Mouse (Mus musculus) hindbrain, embryonic 16.5 days (tissue): Measurements from ENCODE around the gene Cct6b. TPM values are rescaled to one million over a fixed set of nuclear protein-coding genes. Genes with fewer than 3 reads are reported as not detected.

Experiments used
- ATAC-seq: fragments of 200-750 bp; cut with Nextera tagmentation; 2 replicates; pipeline ENCODE4 v1.8.0; 2017; ENCODE audit warnings: moderate TSS enrichment, moderate library complexity
- H3K27ac ChIP-seq: fragments of 300-500 bp; sonication (generic); 2 replicates; pipeline ENCODE4 v1.5.1; 2014; ENCODE audit warnings: low read depth, mild to moderate bottlenecking, control low read depth, low read length, moderate library complexity
- H3K27me3 ChIP-seq: fragments of 300-500 bp; sonication (generic); replicated peaks from 2 replicates; pipeline ENCODE4 v1.6.1; 2014; ENCODE audit warnings: low read length; ENCODE audit not compliant: control insufficient read depth, insufficient read depth
- H3K36me3 ChIP-seq: fragments of 300-500 bp; sonication (generic); 2 replicates; pipeline ENCODE4 v1.6.1; 2014; ENCODE audit warnings: mild to moderate bottlenecking, low read length, moderate library complexity, mixed read lengths; ENCODE audit not compliant: control insufficient read depth, insufficient read depth
- H3K4me1 ChIP-seq: fragments of 300-500 bp; sonication (generic); 2 replicates; pipeline ENCODE4 v1.6.1; 2014; ENCODE audit warnings: low read depth, low read length; ENCODE audit not compliant: control insufficient read depth, insufficient read depth
- H3K4me2 ChIP-seq: fragments of 300-500 bp; sonication (generic); 2 replicates; pipeline ENCODE4 v1.6.1; 2014; ENCODE audit warnings: mild to moderate bottlenecking, low read length, control low read depth, moderate library complexity
- H3K4me3 ChIP-seq: fragments of 300-500 bp; sonication (generic); 2 replicates; pipeline ENCODE4 v1.5.1; 2014; ENCODE audit warnings: mild to moderate bottlenecking, low read length, control low read depth, moderate library complexity
- H3K9ac ChIP-seq: fragments of 300-500 bp; sonication (generic); 2 replicates; pipeline ENCODE4 v1.6.1; 2014; ENCODE audit warnings: low read depth, mild to moderate bottlenecking, control low read depth, low read length, moderate library complexity
- H3K9me3 ChIP-seq: fragments of 300-500 bp; sonication (generic); 2 replicates; pipeline ENCODE4 v1.6.1; 2014; ENCODE audit warnings: mild to moderate bottlenecking, low read length, moderate library complexity; ENCODE audit not compliant: control insufficient read depth
- WGBS: fragments of 180-500 bp; shearing (Covaris S2); extraction: QIAGEN DNeasy Blood & Tissue Kit; methylation state at CpG from one replicate; pipeline ENCODE4 v1.1.7; 2014; 5-methylcytosine and 5-hydroxymethylcytosine counted together
- polyA plus RNA-seq: library from polyadenylated mRNA; unstranded; fragments of >200 nt; fragmentation: Nextera tagmentation; extraction: Ambion mirVana; gene quantifications from 2 replicates; pipeline ENCODE4 v1.2.1, GENCODE M21; 2015

Gene Cct6b
- polyA plus RNA-seq, 1 experiment from 2014 or later, result 0.49 TPM

- H3K4me2 ChIP-seq, result no peak overlapping the region
- H3K9me3 ChIP-seq, result no peaks in the 10 kb centered on the region
- H3K27me3 ChIP-seq, result no peaks in the 10 kb centered on the region; the same call in 1 of the 2 replicates
- H3K9ac ChIP-seq, result no peak overlapping the region
- H3K4me3 ChIP-seq, result no peak overlapping the region
- H3K27ac ChIP-seq, result no peak overlapping the region
- H3K36me3 ChIP-seq, result no peaks in the 10 kb centered on the region
- ATAC-seq, result no peak
- H3K4me1 ChIP-seq, result peaks cover 18% of the 10 kb centered on the region
Measured at GRCm38 (mm10) chr11:82687668-82688067, 76.5 kb downstream of the Cct6b start.

- Histone ChIP-seq H3K27ac (peak overlapping the region; percentile 29; the same call in 1 of the 2 replicates), H3K36me3 (no peaks in the 10 kb centered on the region)
Measured at GRCm38 (mm10) chr11:82684676-82685075, 79.4 kb downstream of the Cct6b start.

GRCm38 (mm10) chr11:82683765-82684505 is 80.2 kb downstream of the Cct6b start:
- no peaks in the 10 kb centered on the region for H3K36me3 ChIP-seq
- no peaks in the 10 kb centered on the region for H3K9me3 ChIP-seq
- H3K4me1 ChIP-seq, result peaks cover 12% of the 10 kb centered on the region
- no peak overlapping the region for H3K27ac ChIP-seq
- ATAC-seq, result peak; percentile 81
- WGBS, result 45% methylated on average over 12 of the region's 12 CpGs
- H3K9ac ChIP-seq, result no peak overlapping the region
- H3K27me3 ChIP-seq, result no peaks in the 10 kb centered on the region; the same call in 1 of the 2 replicates
- no peak overlapping the region for H3K4me3 ChIP-seq
- no peak overlapping the region for H3K4me2 ChIP-seq

More at GRCm38 (mm10) chr11:82684676-82685075, 79.4 kb downstream of the Cct6b start:
- WGBS, result 63% methylated on average over 6 of the region's 6 CpGs
- peak; percentile 50; the same call in 1 of the 2 replicates for ATAC-seq
- Histone ChIP-seq H3K27me3 (no peaks in the 10 kb centered on the region; the same call in 1 of the 2 replicates), H3K4me1 (peaks cover 12% of the 10 kb centered on the region), H3K9me3 (no peaks in the 10 kb centered on the region), H3K4me2 (no peak overlapping the region), H3K4me3 (no peak overlapping the region), H3K9ac (no peak overlapping the region)

GRCm38 (mm10) chr11:82678561-82678960 is 85.6 kb downstream of the Cct6b start:
- no peak for ATAC-seq
- no peak overlapping the region for H3K4me3 ChIP-seq
- H3K27ac ChIP-seq, result no peak overlapping the region
- no peak overlapping the region for H3K9ac ChIP-seq
- H3K36me3 ChIP-seq, result no peaks in the 10 kb centered on the region
- H3K9me3 ChIP-seq, result no peaks in the 10 kb centered on the region
- no peak overlapping the region for H3K4me2 ChIP-seq
- H3K4me1 ChIP-seq, result no peaks in the 10 kb centered on the region
- WGBS, result 66% methylated on average over 12 of the region's 12 CpGs
- no peaks in the 10 kb centered on the region for H3K27me3 ChIP-seq

Other genes starting within 250 kb of the Cct6b start
- 27.5 and 27.9 TPM in 2 replicates for gene Zfp830, start within 50 bp of the Cct6b start, polyA plus RNA-seq
- gene Lig3, start 16.8 kb upstream of the Cct6b start, polyA plus RNA-seq, result 20.9 and 22.1 TPM in 2 replicates
- gene Rffl, start 106.9 kb upstream of the Cct6b start, polyA plus RNA-seq, result 3.7 and 3.9 TPM in 2 replicates
- gene Rad51d, start 126.3 kb upstream of the Cct6b start, polyA plus RNA-seq, result 11.9 and 12.9 TPM in 2 replicates
- 0.51 and 0.99 TPM in 2 replicates for gene Fndc8, start 127.8 kb upstream of the Cct6b start, polyA plus RNA-seq
- 30.3 and 31.1 TPM in 2 replicates for gene Nle1, start 144.1 kb upstream of the Cct6b start, polyA plus RNA-seq
- gene Unc45b, start 146.2 kb upstream of the Cct6b start, polyA plus RNA-seq, result 1.4 and 3.3 TPM in 2 replicates
- 1.3 and 1.9 TPM in 2 replicates for gene Slfn5, start 187.0 kb upstream of the Cct6b start, polyA plus RNA-seq
- gene Slfn9, start 227.5 kb upstream of the Cct6b start, polyA plus RNA-seq, result 2.1 and 2.7 TPM in 2 replicates